Mouse (Mus musculus) liver, embryonic 14.5 days (tissue): ENCODE measurements around the gene Cuedc2.

Source experiments
- CTCF ChIP-seq: IDR thresholded peaks from 2 replicates; pipeline ENCODE4 v1.5.1; 2016; ENCODE audit warnings: antibody characterized with exemption, low read depth, control low read depth
- EP300 ChIP-seq: IDR thresholded peaks from 2 replicates; pipeline ENCODE4 v1.6.1; 2016; ENCODE audit warnings: antibody characterized with exemption, low read depth

DNA sequence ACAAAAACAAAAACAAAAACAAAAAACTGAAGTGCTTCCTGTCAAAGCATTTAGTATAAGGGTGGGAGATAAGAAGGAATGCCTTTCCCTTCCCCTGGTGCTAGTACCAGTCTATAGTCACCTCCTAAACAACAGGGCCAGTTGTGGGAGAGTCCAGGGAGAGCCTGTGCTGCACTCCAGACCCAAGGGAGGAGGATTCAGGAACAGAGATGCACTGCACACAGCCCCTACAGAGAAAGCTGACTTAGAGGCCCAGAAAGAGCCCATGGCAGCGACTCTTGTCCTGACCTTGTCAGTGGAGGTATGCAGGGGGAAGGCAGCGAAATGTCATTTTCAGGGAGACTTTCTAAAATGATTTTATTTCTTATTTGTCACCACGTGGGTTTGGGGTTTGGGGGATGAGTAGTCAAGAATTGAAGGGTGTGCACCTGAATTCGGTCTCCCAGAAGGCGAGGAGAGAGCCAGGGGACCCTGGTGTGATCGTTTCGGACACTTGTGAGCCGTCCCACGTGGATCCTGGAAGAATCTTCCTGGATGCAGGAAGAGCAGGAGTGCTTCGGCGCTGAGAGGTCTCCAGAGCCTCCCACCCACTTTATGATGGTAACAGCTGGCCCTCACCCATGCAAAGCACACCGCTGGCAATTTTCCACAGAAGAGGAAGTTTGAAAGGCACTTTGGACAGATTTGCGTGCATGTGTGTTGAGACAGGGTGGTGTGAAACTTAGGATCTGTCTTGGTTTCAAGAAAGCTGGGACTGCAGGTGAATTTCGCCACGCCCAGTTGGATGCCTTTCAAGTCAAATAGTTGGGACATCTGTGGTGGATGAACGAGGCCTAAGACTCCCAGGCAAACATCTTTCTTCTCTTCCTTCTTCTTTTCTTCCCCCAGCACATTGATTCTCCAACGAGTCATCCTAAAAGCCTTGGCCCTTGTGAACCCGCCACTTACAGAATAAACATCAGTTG is 35.0 kb downstream of the Cuedc2 start:
- TF ChIP-seq CTCF (no peak), EP300 (no peak)
